Mouse (Mus musculus): ENCODE results near the gene Vmn1r13.

DNA sequence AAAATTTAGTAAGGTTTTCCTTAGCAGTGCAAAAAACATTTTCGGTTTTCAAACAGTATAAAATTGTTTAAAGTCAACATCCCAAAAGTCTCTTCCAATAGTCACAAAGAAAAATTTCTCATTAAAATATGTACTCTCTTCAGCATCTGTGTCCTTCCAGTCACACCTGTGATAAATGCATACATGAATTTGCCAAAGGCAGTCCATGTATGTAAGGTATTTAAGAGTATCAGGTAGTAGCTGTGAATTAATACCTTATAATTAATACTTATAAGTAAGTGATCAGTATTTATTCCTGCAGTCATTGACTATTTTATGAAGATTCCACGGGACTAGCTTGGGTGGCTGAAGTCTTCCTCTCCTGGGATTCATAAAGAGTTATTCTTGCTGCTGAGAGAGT is 46.5 kb upstream of the Vmn1r13 start, which contains the start of gene Vmn1r12:
- no peak for TF ChIP-seq POLR2A (IDR thresholded peaks at IDR 0.05; ENCODE audit: insufficient read depth, low read depth, low read length)
- TF ChIP-seq CTCF (IDR thresholded peaks at IDR 0.05; ENCODE audit: insufficient read depth, low read depth, low read length) = no peak

Data from olfactory bulb, adult 2 months (tissue).